Mouse (Mus musculus): ENCODE data around the gene Cd59b. TPM values are rescaled to one million over a fixed set of nuclear protein-coding genes. Genes with fewer than 3 reads are reported as not detected.
"Not testable (repeated sequence)": the region's sequence is repeated elsewhere in the genome, so short reads cannot be mapped to it uniquely, and the experiment has no call there.

Gene Cd59b
- polyA plus RNA-seq, 1 experiment, result 2.4 TPM

DNA sequence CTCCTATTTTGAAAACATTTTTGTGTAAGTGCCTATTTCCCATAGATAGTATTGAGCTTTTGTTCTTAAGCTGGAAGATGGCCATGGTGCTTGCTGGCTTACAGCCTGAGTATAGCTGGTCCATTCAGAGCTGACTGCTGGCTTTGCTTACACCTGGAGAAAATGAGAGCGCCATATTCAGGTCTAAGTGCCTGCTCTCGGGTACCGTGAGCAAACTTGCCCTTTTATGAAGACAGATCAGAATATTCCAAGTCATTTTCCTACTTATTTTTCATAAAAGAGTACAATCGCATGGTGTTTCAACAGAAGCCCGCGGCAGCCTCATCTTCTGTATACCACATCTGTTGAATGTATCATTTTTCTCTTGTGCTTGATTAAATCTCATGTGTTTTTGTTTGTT, 8.7 kb upstream of the Cd59b start:
- DNase-seq, result no peak
- H3K4me3 ChIP-seq (ENCODE audit: control insufficient read depth, insufficient read depth, low read length), result no peak overlapping the region
- peaks cover 19% of the 10 kb centered on the region for H3K36me3 ChIP-seq (ENCODE audit: control insufficient read depth, insufficient read depth, low read length)
- no peaks in the 10 kb centered on the region for H3K27me3 ChIP-seq (ENCODE audit: control insufficient read depth, insufficient read depth, low read length)
- no peak overlapping the region for H3K27ac ChIP-seq (ENCODE audit: control insufficient read depth, insufficient read depth, low read length)
- 97% methylated on average over 6 of the region's 6 CpGs for WGBS
- no peaks in the 10 kb centered on the region for H3K4me1 ChIP-seq (replicated peaks; ENCODE audit: control insufficient read depth, insufficient read depth, low read length)
- TF ChIP-seq POLR2A (IDR thresholded peaks at IDR 0.05; ENCODE audit: control insufficient read depth, extremely low read depth, insufficient read depth, low read length, poor library complexity), result no peak
- no peak for TF ChIP-seq CTCF (IDR thresholded peaks at IDR 0.05; ENCODE audit: borderline replicate concordance, control insufficient read depth, extremely low read depth, insufficient read depth, low read length, poor library complexity)

GRCm38 (mm10) chr2:104062665-104063064, 7.0 kb upstream of the Cd59b start:
- Histone ChIP-seq H3K27me3 (ENCODE audit: control insufficient read depth, insufficient read depth, low read length) (no peaks in the 10 kb centered on the region), H3K27ac (ENCODE audit: control insufficient read depth, insufficient read depth, low read length) (no peak overlapping the region), H3K4me3 (ENCODE audit: control insufficient read depth, insufficient read depth, low read length) (no peak overlapping the region), H3K4me1 (replicated peaks; ENCODE audit: control insufficient read depth, insufficient read depth, low read length) (no peaks in the 10 kb centered on the region), H3K36me3 (ENCODE audit: control insufficient read depth, insufficient read depth, low read length) (peaks cover 19% of the 10 kb centered on the region)
- DNase-seq, result no peak
- TF ChIP-seq CTCF (IDR thresholded peaks at IDR 0.05; ENCODE audit: borderline replicate concordance, control insufficient read depth, extremely low read depth, insufficient read depth, low read length, poor library complexity) (no peak), POLR2A (IDR thresholded peaks at IDR 0.05; ENCODE audit: control insufficient read depth, extremely low read depth, insufficient read depth, low read length, poor library complexity) (no peak)

DNA sequence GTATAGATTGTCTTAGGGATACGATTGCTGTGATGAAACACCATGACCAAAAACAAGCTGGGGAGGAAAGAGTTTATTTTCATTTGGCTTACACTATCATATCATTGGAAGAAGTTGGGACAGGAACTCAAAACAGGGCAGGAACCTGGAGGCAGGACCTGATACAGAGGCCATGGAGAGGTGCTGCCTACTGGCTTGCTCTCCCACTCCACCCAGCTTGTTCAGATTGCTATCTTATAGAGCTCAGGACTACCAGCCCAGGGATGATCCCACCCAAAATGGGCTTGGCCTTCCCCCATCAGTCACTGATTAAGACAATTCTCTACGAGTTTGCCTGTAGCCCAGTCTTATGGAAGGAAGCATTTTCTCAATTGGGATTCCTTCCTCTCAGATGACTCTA, 5.5 kb upstream of the Cd59b start:
- no peak for DNase-seq
- Histone ChIP-seq H3K27me3 (ENCODE audit: control insufficient read depth, insufficient read depth, low read length) (no peaks in the 10 kb centered on the region), H3K27ac (ENCODE audit: control insufficient read depth, insufficient read depth, low read length) (no peak overlapping the region), H3K4me1 (replicated peaks; ENCODE audit: control insufficient read depth, insufficient read depth, low read length) (no peaks in the 10 kb centered on the region), H3K4me3 (ENCODE audit: control insufficient read depth, insufficient read depth, low read length) (no peak overlapping the region), H3K36me3 (ENCODE audit: control insufficient read depth, insufficient read depth, low read length) (peaks cover 13% of the 10 kb centered on the region)
- TF ChIP-seq CTCF (IDR thresholded peaks at IDR 0.05; ENCODE audit: borderline replicate concordance, control insufficient read depth, extremely low read depth, insufficient read depth, low read length, poor library complexity), result no peak
- no peak for TF ChIP-seq POLR2A (IDR thresholded peaks at IDR 0.05; ENCODE audit: control insufficient read depth, extremely low read depth, insufficient read depth, low read length, poor library complexity)
- WGBS, result 90% methylated on average over 2 of the region's 2 CpGs

- not testable (repeated sequence) for H3K36me3 ChIP-seq (ENCODE audit: control insufficient read depth, insufficient read depth, low read length); H3K4me1 ChIP-seq (replicated peaks; ENCODE audit: control insufficient read depth, insufficient read depth, low read length); DNase-seq; H3K27me3 ChIP-seq (ENCODE audit: control insufficient read depth, insufficient read depth, low read length); H3K27ac ChIP-seq (ENCODE audit: control insufficient read depth, insufficient read depth, low read length); H3K4me3 ChIP-seq (ENCODE audit: control insufficient read depth, insufficient read depth, low read length)
- WGBS, result 90% methylated on average over 6 of the region's 6 CpGs
Measured at GRCm38 (mm10) chr2:104065526-104065925, 4.1 kb upstream of the Cd59b start, which contains the start of gene Gm10912. Gm10912 (plus strand) TSS chr2:104065826.

- not testable (repeated sequence) for H3K27me3 ChIP-seq (ENCODE audit: control insufficient read depth, insufficient read depth, low read length); H3K36me3 ChIP-seq (ENCODE audit: control insufficient read depth, insufficient read depth, low read length); H3K27ac ChIP-seq (ENCODE audit: control insufficient read depth, insufficient read depth, low read length); H3K4me3 ChIP-seq (ENCODE audit: control insufficient read depth, insufficient read depth, low read length); H3K4me1 ChIP-seq (replicated peaks; ENCODE audit: control insufficient read depth, insufficient read depth, low read length); DNase-seq
- WGBS, result 20% methylated on average over 7 of the region's 7 CpGs
Measured at GRCm38 (mm10) chr2:104068450-104068849, 1.2 kb upstream of the Cd59b start, which contains the start of gene Gm10799. Gm10799 (minus strand) TSS chr2:104068550.

- H3K27ac ChIP-seq (ENCODE audit: control insufficient read depth, insufficient read depth, low read length); H3K4me3 ChIP-seq (ENCODE audit: control insufficient read depth, insufficient read depth, low read length); DNase-seq; H3K36me3 ChIP-seq (ENCODE audit: control insufficient read depth, insufficient read depth, low read length); H3K4me1 ChIP-seq (replicated peaks; ENCODE audit: control insufficient read depth, insufficient read depth, low read length); H3K27me3 ChIP-seq (ENCODE audit: control insufficient read depth, insufficient read depth, low read length): not testable (repeated sequence)
- WGBS, result 91% methylated on average over 5 of the region's 5 CpGs
Measured at GRCm38 (mm10) chr2:104078285-104078684, 8.6 kb downstream of the Cd59b start.

- DNase-seq; H3K27me3 ChIP-seq (ENCODE audit: control insufficient read depth, insufficient read depth, low read length); H3K36me3 ChIP-seq (ENCODE audit: control insufficient read depth, insufficient read depth, low read length); H3K4me3 ChIP-seq (ENCODE audit: control insufficient read depth, insufficient read depth, low read length); H3K27ac ChIP-seq (ENCODE audit: control insufficient read depth, insufficient read depth, low read length); H3K4me1 ChIP-seq (replicated peaks; ENCODE audit: control insufficient read depth, insufficient read depth, low read length): not testable (repeated sequence)
- WGBS, result no CpG with 5 or more reads among the region's 1 CpGs
Measured at GRCm38 (mm10) chr2:104081436-104082050, 11.9 kb downstream of the Cd59b start.
